Comparison of ENCODE assay signal across 8 mouse cellular contexts in genomic region chr2:70825371-70826051, GRCm38 (mm10). TPM values are rescaled to one million over a fixed set of nuclear protein-coding genes. Genes with fewer than 3 reads are reported as not detected.
DNase-seq lines count a peak whose midpoint lies in the region; ATAC-seq and TF ChIP-seq lines count a peak whose summit lies in the region.

TSS of gene Tlk1 (minus strand) at chr2:70825728.

- H3K27ac ChIP-seq in CH12.LX (ENCODE audit: insufficient read depth, low read depth) = peak within 1 kb of the TSS; percentile 84
- H3K27ac ChIP-seq in forebrain, embryonic 10.5 days = peak within 1 kb of the TSS; percentile 100
- H3K27ac ChIP-seq in heart, postnatal 0 days (ENCODE audit: low read depth) = peak within 1 kb of the TSS; percentile 98

- no peaks in the 10 kb centered on the region for H3K36me3 ChIP-seq in CH12.LX (replicated peaks in 1 of 2; ENCODE audit: control insufficient read depth in 1 of 2, insufficient read depth in 1 of 2, low read length in 1 of 2)
- no peaks in the 10 kb centered on the region for H3K36me3 ChIP-seq in forebrain, embryonic 10.5 days (replicated peaks)
- H3K36me3 ChIP-seq in heart, postnatal 0 days (replicated peaks; ENCODE audit: control insufficient read depth, insufficient read depth, low read length) = no peaks in the 10 kb centered on the region

- TF ChIP-seq EP300 in CH12.LX (IDR thresholded peaks at IDR 0.05; ENCODE audit: low read length) = no peak
- TF ChIP-seq EP300 in heart, postnatal 0 days (IDR thresholded peaks at IDR 0.05; ENCODE audit: low read depth) = no peak

- under 1% methylated on average over 104 of the region's 118 CpGs for WGBS in forebrain, embryonic 10.5 days
- WGBS in heart, postnatal 0 days = 0% methylated on average over 75 of the region's 118 CpGs
- 1% methylated on average over 103 of the region's 118 CpGs for WGBS in lung, adult 2 months

- no peaks in the 10 kb centered on the region for H3K27me3 ChIP-seq in CH12.LX (replicated peaks)
- H3K27me3 ChIP-seq in forebrain, embryonic 10.5 days (ENCODE audit: poor library complexity, severe bottlenecking) = no peaks in the 10 kb centered on the region
- no peaks in the 10 kb centered on the region for H3K27me3 ChIP-seq in heart, postnatal 0 days (ENCODE audit: control insufficient read depth, insufficient read depth, low read length)

- peak; percentile 60 for TF ChIP-seq POLR2A in CH12.LX (IDR thresholded peaks at IDR 0.05; ENCODE audit: low read depth, low read length)
- no peak for TF ChIP-seq POLR2A in lung, adult 2 months (IDR thresholded peaks at IDR 0.05; ENCODE audit: borderline replicate concordance, extremely low read depth, low read depth, low read length)

- no peak for TF ChIP-seq CTCF in CH12.LX (conservative IDR thresholded peaks at IDR 0.05 in 1 of 2, IDR thresholded peaks at IDR 0.05 in 1 of 2; ENCODE audit: low read depth in 2 of 2, low read length in 2 of 2)
- TF ChIP-seq CTCF in heart, postnatal 0 days (IDR thresholded peaks at IDR 0.05; ENCODE audit: low read depth) = no peak
- no peak for TF ChIP-seq CTCF in lung, adult 2 months (IDR thresholded peaks at IDR 0.05; ENCODE audit: insufficient read depth, low read length)

- peak; percentile 79 for DNase-seq in CH12.LX (ENCODE audit: extremely low read depth)
- peak; percentile 73 for DNase-seq in c-Kit-negative CD71-positive TER-119-positive erythroid progenitor cells, embryonic 14.5 days (ENCODE audit: low read depth, low spot score)
- DNase-seq in forebrain, embryonic 10.5 days (ENCODE audit: extremely low spot score, low spot score) = peak; percentile 76
- peak; percentile 90 for DNase-seq in heart, postnatal 0 days (ENCODE audit: low spot score)
- DNase-seq in kidney, postnatal 36 days = peak; percentile 80 to 91
- DNase-seq in lung, adult 2 months = peak; percentile 77
- DNase-seq in thymus, adult 18-20 months = peak; percentile 55 to 65

- H3K4me2 ChIP-seq in CH12.LX (ENCODE audit: insufficient read depth, low read depth, poor library complexity, severe bottlenecking) = peak within 1 kb of the TSS; percentile 86
- H3K4me2 ChIP-seq in heart, postnatal 0 days (ENCODE audit: low read depth, low read length) = peak within 1 kb of the TSS; percentile 80

- dilution Hi-C loops in CH12.LX (cut with MboI; ENCODE audit: extremely low pct_ligation_motif_present, extremely low pct_unique_long_range_greater_than_20kb, low sequenced_read_pairs) = no loop called here

- in situ Hi-C loops in CH12.LX (cut with MboI; ENCODE audit: low pct_ligation_motif_present, low pct_unique_long_range_greater_than_20kb, low sequenced_read_pairs) = no loop called here

- peaks cover 35% of the 10 kb centered on the region for H3K79me2 ChIP-seq in CH12.LX (replicated peaks; ENCODE audit: control insufficient read depth, extremely low read depth, insufficient read depth, poor library complexity, severe bottlenecking)

- H3K4me3 ChIP-seq in CH12.LX (replicated peaks in 1 of 3; ENCODE audit: low read depth in 2 of 3, low read length in 2 of 3, poor library complexity in 1 of 3) = peak within 1 kb of the TSS; percentile 81 to 93 (median 90)
- H3K4me3 ChIP-seq in forebrain, embryonic 10.5 days = peak within 1 kb of the TSS; percentile 93
- H3K4me3 ChIP-seq in heart, postnatal 0 days (ENCODE audit: low read depth, low read length) = peak within 1 kb of the TSS; percentile 86
- H3K4me3 ChIP-seq in lung, adult 2 months (replicated peaks; ENCODE audit: extremely low read depth, low read depth, low read length) = peak within 1 kb of the TSS; percentile 74

- no peak; the same call in none of the 2 replicates for TF ChIP-seq RAD21 in CH12.LX (IDR thresholded peaks at IDR 0.05; ENCODE audit: low read depth, low read length)

- H3K9me3 ChIP-seq in CH12.LX (replicated peaks; ENCODE audit: low read length) = no peaks in the 10 kb centered on the region
- H3K9me3 ChIP-seq in forebrain, embryonic 10.5 days = no peaks in the 10 kb centered on the region
- no peaks in the 10 kb centered on the region for H3K9me3 ChIP-seq in heart, postnatal 0 days (replicated peaks; ENCODE audit: control insufficient read depth, low read length)

- peak; percentile 87 for ATAC-seq in heart, postnatal 0 days (ENCODE audit: insufficient read depth, low read depth)
- ATAC-seq in neutrophil, adult 5-6 weeks (ENCODE audit: extremely low read depth, insufficient number of reproducible peaks, low FRiP score, poor library complexity, severe bottlenecking) = peak; percentile 62

- peaks cover 2 to 20% of the 10 kb centered on the region in 2 experiments; a peak in 2 of 4 replicates for H3K4me1 ChIP-seq in CH12.LX (ENCODE audit: control insufficient read depth in 1 of 2, insufficient read depth in 2 of 2)
- H3K4me1 ChIP-seq in forebrain, embryonic 10.5 days = peaks cover 31% of the 10 kb centered on the region
- peaks cover 8% of the 10 kb centered on the region; the same call in 1 of the 2 replicates for H3K4me1 ChIP-seq in heart, postnatal 0 days (ENCODE audit: control insufficient read depth, insufficient read depth)
- H3K4me1 ChIP-seq in lung, adult 2 months (ENCODE audit: control insufficient read depth, insufficient read depth, low read length) = peaks cover 6% of the 10 kb centered on the region

- peak within 1 kb of the TSS; percentile 86 for H3K9ac ChIP-seq in CH12.LX (ENCODE audit: insufficient read depth, low read depth)
- H3K9ac ChIP-seq in heart, postnatal 0 days (replicated peaks; ENCODE audit: low read depth, low read length) = peak within 1 kb of the TSS; percentile 95

TF ChIP-seq in CH12.LX, 34 proteins besides CTCF, POLR2A, EP300 and RAD21:
- TF ChIP-seq MXI1 (IDR thresholded peaks at IDR 0.05; ENCODE audit: low read depth, low read length) (no peak), ZKSCAN1 (IDR thresholded peaks at IDR 0.05; ENCODE audit: borderline replicate concordance, low read depth, low read length) (no peak), ZMIZ1 (IDR thresholded peaks at IDR 0.05; ENCODE audit: low read depth, low read length) (no peak), TCF12 (IDR thresholded peaks at IDR 0.05; ENCODE audit: low read depth, low read length) (peak; percentile 32; the same call in 1 of the 2 replicates), USF1 (IDR thresholded peaks at IDR 0.05; ENCODE audit: low read depth, low read length) (no peak), CHD1 (IDR thresholded peaks at IDR 0.05; ENCODE audit: low read depth, low read length) (no peak), GABPA (IDR thresholded peaks at IDR 0.05; ENCODE audit: insufficient replicate concordance, low read depth, low read length) (no peak), IRF4 (IDR thresholded peaks at IDR 0.05; ENCODE audit: low read depth, low read length) (no peak), CHD2 (IDR thresholded peaks at IDR 0.05; ENCODE audit: low read length) (peak; percentile 78), HCFC1 (IDR thresholded peaks at IDR 0.05; ENCODE audit: low read depth, low read length) (no peak), TBP (conservative IDR thresholded peaks at IDR 0.05; ENCODE audit: low read depth, low read length) (no peak), RCOR1 (conservative IDR thresholded peaks at IDR 0.05; ENCODE audit: low read depth, low read length) (no peak), SMC3 (IDR thresholded peaks at IDR 0.05; ENCODE audit: low read depth, low read length) (peak; percentile 3; the same call in 1 of the 2 replicates), ELF1 (IDR thresholded peaks at IDR 0.05; ENCODE audit: low read depth, low read length) (no peak), MEF2A (IDR thresholded peaks at IDR 0.05; ENCODE audit: borderline replicate concordance, low read depth, low read length) (peak; percentile 36; the same call in 1 of the 2 replicates), MAFK (IDR thresholded peaks at IDR 0.05; ENCODE audit: insufficient replicate concordance, low read length) (no peak), UBTF (IDR thresholded peaks at IDR 0.05; ENCODE audit: low read depth, low read length) (no peak), PAX5 (IDR thresholded peaks at IDR 0.05; ENCODE audit: low read length) (no peak), NELFE (IDR thresholded peaks at IDR 0.05; ENCODE audit: low read depth, low read length) (peak; percentile 13; the same call in 1 of the 2 replicates), ZNF384 (IDR thresholded peaks at IDR 0.05; ENCODE audit: low read depth, low read length) (no peak), ZC3H11A (IDR thresholded peaks at IDR 0.05; ENCODE audit: low read depth, low read length) (no peak), MAX (IDR thresholded peaks at IDR 0.05; ENCODE audit: low read length) (no peak), POLR2AphosphoS2 (IDR thresholded peaks at IDR 0.05; ENCODE audit: low read depth, low read length) (no peak), KAT2A (IDR thresholded peaks at IDR 0.05; ENCODE audit: insufficient replicate concordance, low read length) (no peak), USF2 (conservative IDR thresholded peaks at IDR 0.05; ENCODE audit: low read depth, low read length) (no peak), NRF1 (IDR thresholded peaks at IDR 0.05; ENCODE audit: low read depth, low read length) (peak; percentile 74), E2F4 (IDR thresholded peaks at IDR 0.05; ENCODE audit: insufficient replicate concordance, low read depth, low read length) (no peak), MYC (IDR thresholded peaks at IDR 0.05; ENCODE audit: low read depth, low read length) (no peak), MAZ (IDR thresholded peaks at IDR 0.05; ENCODE audit: low read depth, low read length) (no peak), JUN (IDR thresholded peaks at IDR 0.05; ENCODE audit: insufficient read depth, low read depth, low read length) (no peak), BHLHE40 (IDR thresholded peaks at IDR 0.05; ENCODE audit: low read depth, low read length) (peak; percentile 68), JUND (conservative IDR thresholded peaks at IDR 0.05; ENCODE audit: low read depth, low read length) (no peak), SIN3A (IDR thresholded peaks at IDR 0.05; ENCODE audit: low read length) (no peak), ETS1 (conservative IDR thresholded peaks at IDR 0.05; ENCODE audit: low read depth, low read length) (no peak)
TF ChIP-seq in CH12.LX: peak in this region for 7.

RNA-seq across cellular contexts. Expression of gene Tlk1, which starts in this region (rescaled TPM):
- total RNA-seq in CH12.LX (2012; rRNA removed) = 13.1 and 15.4 TPM in 2 replicates
- 16.7 and 17.4 TPM in 2 replicates for total RNA-seq in CH12.LX (2014; rRNA removed)
- 37.6 and 39.1 TPM in 2 replicates for polyA plus RNA-seq in CH12.LX (2012; ENCODE audit: insufficient read length, low read depth)
- polyA plus RNA-seq in forebrain, embryonic 10.5 days (2016; fragmentation: Nextera tagmentation; extraction: Ambion mirVana) = 27.2 and 31.1 TPM in 2 replicates
- total RNA-seq in heart, postnatal 0 days (2014; rRNA removed; ENCODE audit: low replicate concordance) = 24.7 and 32.6 TPM in 2 replicates
- 16.6 and 17.9 TPM in 2 replicates for polyA plus RNA-seq in heart, postnatal 0 days (2015; fragmentation: Nextera tagmentation; extraction: Ambion mirVana)
- 8.8 and 12.3 TPM in 2 replicates for polyA plus RNA-seq in lung, adult 2 months (2012; rRNA removed)
- total RNA-seq in neutrophil, adult 5-6 weeks (2017) = 76.6 and 79.8 TPM in 2 replicates

Comparison
In these comparisons a context has a peak if more than half of its experiments do, and no peak if none do; other contexts are left out.
1. Peak in every context shown above with its lines: DNase-seq, ATAC-seq, H3K4me3 ChIP-seq and H3K27ac ChIP-seq.